In genomic region chr9:13497690-13498333, GRCm38 (mm10) we compare ENCODE assay signal across 9 mouse cellular contexts. TPM values are rescaled to one million over a fixed set of nuclear protein-coding genes. Genes with fewer than 3 reads are reported as not detected.
A peak's percentile ranks its signal among the peaks of the same experiment; 100 is the strongest.
DNase-seq lines count a peak whose midpoint lies in the region; ATAC-seq lines count a peak whose summit lies in the region.
"Had no signal": no experiment of that assay in that cellular context is flagged by ENCODE, and none has a peak within 500 bp of the region (broad histone marks: within the 10 kb centered on the region; RNA-seq: fewer than 3 reads in every experiment).

No protein-coding gene starts in this region.

- peaks cover 10% of the 10 kb centered on the region for H3K4me1 ChIP-seq in midbrain, embryonic 10.5 days
- H3K4me1 ChIP-seq in midbrain, embryonic 13.5 days (replicated peaks): peaks cover 8% of the 10 kb centered on the region; the same call in 1 of the 2 replicates

- intact Hi-C loops in left cerebral cortex, postnatal 36 days (cut with DNase I): no loop called here

- no peaks in the 10 kb centered on the region for H3K9me3 ChIP-seq in midbrain, embryonic 10.5 days (replicated peaks)
- no peaks in the 10 kb centered on the region for H3K9me3 ChIP-seq in midbrain, embryonic 13.5 days

- 76% methylated on average over 7 of the region's 7 CpGs for WGBS in midbrain, embryonic 10.5 days
- 78% methylated on average over 7 of the region's 7 CpGs for WGBS in midbrain, embryonic 13.5 days

- no peaks in the 10 kb centered on the region for H3K36me3 ChIP-seq in midbrain, embryonic 10.5 days
- H3K36me3 ChIP-seq in midbrain, embryonic 13.5 days: no peaks in the 10 kb centered on the region

- no peak for DNase-seq in midbrain, embryonic 10.5 days (ENCODE audit: low spot score)
- DNase-seq in gastrocnemius, postnatal 25 days: peak; percentile 28
- peak; percentile 70 for DNase-seq in kidney, postnatal 14 days
- peak; percentile 62 for DNase-seq in urinary bladder, adult 2 months (ENCODE audit: low spot score)
- DNase-seq in left cerebral cortex, postnatal 36 days (ENCODE audit: low spot score in 2 of 2): no peak
- no peak for DNase-seq in right cerebral cortex, postnatal 4 days
- DNase-seq in adrenal gland, postnatal 14 days: no peak

- 0 out of 2 replicates have a peak overlapping the region, but pooled peaks have one; percentile 33 for H3K27ac ChIP-seq in midbrain, embryonic 10.5 days (replicated peaks)
- no peak overlapping the region for H3K27ac ChIP-seq in midbrain, embryonic 13.5 days

- no peak overlapping the region for H3K4me2 ChIP-seq in midbrain, embryonic 13.5 days (replicated peaks)

- no peak overlapping the region for H3K9ac ChIP-seq in midbrain, embryonic 13.5 days (replicated peaks)

- H3K27me3 ChIP-seq in midbrain, embryonic 10.5 days (ENCODE audit: low read depth, poor library complexity, severe bottlenecking): no peaks in the 10 kb centered on the region
- H3K27me3 ChIP-seq in midbrain, embryonic 13.5 days: no peaks in the 10 kb centered on the region

- no peak overlapping the region for H3K4me3 ChIP-seq in midbrain, embryonic 10.5 days
- no peak overlapping the region for H3K4me3 ChIP-seq in midbrain, embryonic 13.5 days (replicated peaks)

- no peak for ATAC-seq in midbrain, embryonic 13.5 days

RNA-seq across cellular contexts. Expression of gene Gm17571, which starts 51.3 kb away (rescaled TPM):
- polyA plus RNA-seq in midbrain, embryonic 10.5 days (2016; fragmentation: Nextera tagmentation; extraction: Ambion mirVana): not detected in 2 replicates
- polyA plus RNA-seq in midbrain, embryonic 13.5 days (2015; fragmentation: Nextera tagmentation; extraction: Ambion mirVana): not detected in 2 replicates
- not detected for total RNA-seq in gastrocnemius, postnatal 25 days (2021)
- not detected in 2 replicates for polyA plus RNA-seq in urinary bladder, adult 2 months (2012; rRNA removed)
- total RNA-seq in left cerebral cortex, postnatal 36 days (2021): not detected
- total RNA-seq in adrenal gland, postnatal 14 days (2021): not detected in 2 replicates
- total RNA-seq: layer of hippocampus, postnatal 14 days had no signal

Comparison
In these comparisons a context has a peak if more than half of its experiments do, and no peak if none do; other contexts are left out.
1. DNase-seq: peak in gastrocnemius, postnatal 25 days (single experiment), kidney, postnatal 14 days (single experiment) and urinary bladder, adult 2 months (single experiment); none in midbrain, embryonic 10.5 days (single experiment), left cerebral cortex, postnatal 36 days (0 of 2), right cerebral cortex, postnatal 4 days (single experiment) and adrenal gland, postnatal 14 days (single experiment).